Mouse (Mus musculus) kidney, embryonic 14.5 days (tissue): Measurements from ENCODE around the gene Rnh1. TPM values are rescaled to one million over a fixed set of nuclear protein-coding genes. Genes with fewer than 3 reads are reported as not detected.

Source experiments
- ATAC-seq: fragments of 200-750 bp; cut with Nextera tagmentation; 2 replicates; pipeline ENCODE4 v1.8.0; 2017; ENCODE audit warnings: moderate number of reproducible peaks, mild to moderate bottlenecking, moderate TSS enrichment, moderate library complexity; ENCODE audit not compliant: low FRiP score, low TSS enrichment
- H3K27ac ChIP-seq: fragments of 300-500 bp; sonication (generic); 2 replicates; pipeline ENCODE4 v1.5.1; 2014; ENCODE audit warnings: low read depth, mild to moderate bottlenecking, low read length, moderate library complexity, mixed read lengths
- H3K27me3 ChIP-seq: fragments of 300-500 bp; sonication (generic); 2 replicates; pipeline ENCODE4 v1.6.1; 2014; ENCODE audit warnings: mild to moderate bottlenecking, low read length; ENCODE audit not compliant: control insufficient read depth, insufficient read depth
- H3K36me3 ChIP-seq: fragments of 300-500 bp; sonication (generic); 2 replicates; pipeline ENCODE4 v1.6.1; 2014; ENCODE audit warnings: low read length, mixed read lengths; ENCODE audit not compliant: control insufficient read depth, insufficient read depth
- H3K4me1 ChIP-seq: fragments of 300-500 bp; sonication (generic); 2 replicates; pipeline ENCODE4 v1.6.1; 2014; ENCODE audit warnings: low read length, mixed read lengths; ENCODE audit not compliant: control insufficient read depth, insufficient read depth
- H3K4me2 ChIP-seq: fragments of 300-500 bp; sonication (generic); replicated peaks from 2 replicates; pipeline ENCODE4 v1.6.1; 2014; ENCODE audit warnings: low read depth, mild to moderate bottlenecking, low read length
- H3K4me3 ChIP-seq: fragments of 300-500 bp; sonication (generic); 2 replicates; pipeline ENCODE4 v1.5.1; 2014; ENCODE audit warnings: mild to moderate bottlenecking, low read length
- H3K9ac ChIP-seq: fragments of 300-500 bp; sonication (generic); 2 replicates; pipeline ENCODE4 v1.6.1; 2014; ENCODE audit warnings: low read depth, mild to moderate bottlenecking, low read length, moderate library complexity
- H3K9me3 ChIP-seq: fragments of 300-500 bp; sonication (generic); 2 replicates; pipeline ENCODE4 v1.6.1; 2016; ENCODE audit warnings: low read length; ENCODE audit not compliant: control insufficient read depth
- WGBS: fragments of 180-500 bp; shearing (Covaris S2); extraction: QIAGEN DNeasy Blood & Tissue Kit; methylation state at CpG from one replicate; pipeline ENCODE4 v1.1.7; 2014; 5-methylcytosine and 5-hydroxymethylcytosine counted together
- polyA plus RNA-seq: library from polyadenylated mRNA; unstranded; fragments of >200 nt; fragmentation: Nextera tagmentation; extraction: Ambion mirVana; gene quantifications from 2 replicates; pipeline ENCODE4 v1.2.1, GENCODE M21; 2014

Rnh1 gene
- polyA plus RNA-seq, 1 experiment from 2014 or later, result 122 TPM

DNA sequence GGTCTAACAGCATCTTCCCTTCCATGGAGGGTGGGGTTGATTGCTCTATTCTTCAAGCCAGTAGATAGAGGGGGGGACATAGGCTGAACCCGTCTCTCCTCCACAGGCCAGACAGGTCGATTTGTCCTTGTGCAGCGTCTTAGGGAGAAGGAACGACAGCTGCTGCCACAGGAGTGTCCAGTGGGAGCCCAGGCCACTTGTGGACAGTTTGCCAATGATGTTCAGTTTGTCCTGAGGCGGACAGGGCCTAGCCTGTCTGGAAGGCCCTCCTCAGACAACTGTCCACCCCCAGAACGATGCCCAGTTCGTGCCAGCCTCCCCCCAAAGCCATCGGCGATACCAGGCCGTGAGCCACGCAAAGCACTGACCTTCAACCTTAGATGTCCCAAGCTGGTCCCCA lies 44.2 kb upstream of the Rnh1 start:
- peak overlapping the region; percentile 73 for H3K4me2 ChIP-seq
- peak overlapping the region; percentile 63 for H3K4me3 ChIP-seq
- ATAC-seq, result no peak
- peaks cover 12% of the 10 kb centered on the region; the same call in 1 of the 2 replicates for H3K36me3 ChIP-seq
- H3K4me1 ChIP-seq, result peaks cover 32% of the 10 kb centered on the region
- H3K27ac ChIP-seq, result no peak overlapping the region
- 84% methylated on average over 11 of the region's 11 CpGs for WGBS
- H3K9ac ChIP-seq, result peak overlapping the region; percentile 67; the same call in 1 of the 2 replicates
- no peaks in the 10 kb centered on the region for H3K9me3 ChIP-seq
- no peaks in the 10 kb centered on the region for H3K27me3 ChIP-seq

DNA sequence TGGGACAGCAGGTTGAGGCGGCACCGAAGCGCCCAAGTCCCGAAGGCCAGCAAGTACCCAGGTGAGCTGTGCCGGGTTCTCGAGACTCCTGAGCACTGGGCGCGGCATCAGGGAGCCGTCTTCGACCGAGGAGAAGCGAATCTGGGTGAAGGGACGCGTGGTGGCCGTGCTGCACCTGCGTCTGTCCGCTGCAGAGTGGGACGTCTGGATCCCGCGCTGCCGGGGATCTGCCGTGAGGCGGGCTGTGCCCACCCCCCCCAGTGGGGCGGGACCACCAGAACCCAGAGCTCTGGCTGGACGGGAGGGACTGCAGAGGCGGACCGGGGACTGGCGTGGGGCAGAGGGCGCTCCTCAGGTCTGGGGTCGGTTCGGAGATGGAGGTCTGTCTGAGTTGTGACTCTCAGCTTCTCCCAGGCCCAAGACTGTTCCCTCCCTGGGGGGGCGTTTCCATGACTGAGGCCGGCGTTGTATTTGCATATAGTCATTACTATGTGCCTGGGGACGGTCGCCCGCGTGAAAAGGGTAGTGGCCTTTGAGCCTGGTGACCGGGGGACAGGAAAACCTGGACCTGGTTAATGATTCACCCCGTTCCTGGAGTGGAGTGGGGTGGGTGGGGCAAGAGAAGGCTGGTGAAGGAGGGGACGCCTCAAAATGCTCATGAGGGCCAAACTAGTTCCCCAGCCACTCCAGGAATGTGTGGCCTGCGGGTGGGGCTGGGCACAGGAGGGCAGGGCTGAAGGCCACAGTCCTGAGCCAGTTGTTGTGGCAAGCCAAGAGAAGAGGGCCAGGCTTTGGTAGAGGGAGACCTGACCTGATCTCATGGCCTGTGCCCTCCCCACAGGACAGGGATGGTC lies 43.5 kb upstream of the Rnh1 start:
- ATAC-seq, result peak; percentile 69
- Histone ChIP-seq H3K9ac (peak overlapping the region; percentile 67), H3K36me3 (peaks cover 12% of the 10 kb centered on the region; the same call in 1 of the 2 replicates), H3K27me3 (no peaks in the 10 kb centered on the region), H3K4me1 (peaks cover 29% of the 10 kb centered on the region), H3K27ac (peak overlapping the region; percentile 87), H3K9me3 (no peaks in the 10 kb centered on the region), H3K4me3 (peak overlapping the region; percentile 63), H3K4me2 (peak overlapping the region; percentile 73)
- WGBS, result 2% methylated on average over 42 of the region's 42 CpGs

- Histone ChIP-seq H3K9ac (peak within 1 kb of the TSS; percentile 67), H3K27me3 (no peaks in the 10 kb centered on the region), H3K36me3 (peaks cover 12% of the 10 kb centered on the region; the same call in 1 of the 2 replicates), H3K4me1 (peaks cover 23% of the 10 kb centered on the region), H3K9me3 (no peaks in the 10 kb centered on the region), H3K4me3 (peak within 1 kb of the TSS; percentile 63), H3K27ac (peak within 1 kb of the TSS; percentile 98), H3K4me2 (peak within 1 kb of the TSS; percentile 73)
- peak; percentile 95 for ATAC-seq
- WGBS, result 1% methylated on average over 41 of the region's 41 CpGs
Observed at GRCm38 (mm10) chr7:141215101-141215879, 42.6 kb upstream of the Rnh1 start, which contains the start of gene Rassf7. Gene Rassf7 (plus strand): TSS chr7:141215860.

GRCm38 (mm10) chr7:141214310-141214709 lies 41.7 kb upstream of the Rnh1 start:
- 70% methylated on average over 3 of the region's 3 CpGs for WGBS
- Histone ChIP-seq H3K4me2 (peak overlapping the region; percentile 10; the same call in 1 of the 2 replicates), H3K9ac (no peak overlapping the region), H3K27me3 (no peaks in the 10 kb centered on the region), H3K4me3 (no peak overlapping the region), H3K27ac (peak overlapping the region; percentile 98; the same call in 1 of the 2 replicates), H3K9me3 (no peaks in the 10 kb centered on the region), H3K4me1 (peaks cover 23% of the 10 kb centered on the region), H3K36me3 (peaks cover 12% of the 10 kb centered on the region; the same call in 1 of the 2 replicates)
- ATAC-seq, result no peak

- H3K4me1 ChIP-seq, result peaks cover 23% of the 10 kb centered on the region
- no peak for ATAC-seq
- H3K9me3 ChIP-seq, result no peaks in the 10 kb centered on the region
- H3K27ac ChIP-seq, result peak within 1 kb of the TSS; percentile 98
- peak within 1 kb of the TSS; percentile 73 for H3K4me2 ChIP-seq
- H3K27me3 ChIP-seq, result no peaks in the 10 kb centered on the region
- peak within 1 kb of the TSS; percentile 57 for H3K9ac ChIP-seq
- WGBS, result 92% methylated on average over 11 of the region's 11 CpGs
- H3K4me3 ChIP-seq, result peak within 1 kb of the TSS; percentile 63
- H3K36me3 ChIP-seq, result peaks cover 12% of the 10 kb centered on the region; the same call in 1 of the 2 replicates
Observed at GRCm38 (mm10) chr7:141213605-141214235, 41.1 kb upstream of the Rnh1 start, which contains the start of gene Lmntd2. Gene Lmntd2 (minus strand): TSS chr7:141214080.

DNA sequence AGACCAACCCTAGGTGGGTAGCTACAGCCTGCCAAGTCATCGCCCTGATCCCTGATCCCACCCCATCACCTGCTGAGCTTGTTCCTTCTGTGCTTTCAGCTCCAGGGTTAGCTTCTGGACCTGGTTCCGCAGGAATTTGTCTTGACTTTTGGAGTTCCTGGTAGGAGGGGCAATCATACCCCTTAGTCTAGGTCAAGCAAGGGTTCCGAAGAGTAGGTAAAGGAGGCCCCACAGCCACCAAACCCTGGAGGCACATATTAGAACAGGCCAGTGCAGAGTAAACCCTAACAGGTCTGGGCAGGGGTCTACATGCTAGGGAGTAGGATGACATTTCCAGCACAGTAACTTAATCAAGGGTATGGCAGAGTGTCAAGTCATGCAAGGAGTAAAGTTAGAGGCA lies 40.5 kb upstream of the Rnh1 start:
- no peaks in the 10 kb centered on the region for H3K27me3 ChIP-seq
- peaks cover 23% of the 10 kb centered on the region for H3K4me1 ChIP-seq
- H3K4me3 ChIP-seq, result no peak overlapping the region
- no peak for ATAC-seq
- no peak overlapping the region for H3K9ac ChIP-seq
- no peak overlapping the region for H3K4me2 ChIP-seq
- peaks cover 6% of the 10 kb centered on the region; the same call in 1 of the 2 replicates for H3K36me3 ChIP-seq
- 80% methylated on average over 3 of the region's 3 CpGs for WGBS
- no peak overlapping the region for H3K27ac ChIP-seq
- no peaks in the 10 kb centered on the region for H3K9me3 ChIP-seq

GRCm38 (mm10) chr7:141210606-141211131 lies 38.0 kb upstream of the Rnh1 start:
- Histone ChIP-seq H3K4me3 (no peak overlapping the region), H3K4me2 (no peak overlapping the region), H3K36me3 (no peaks in the 10 kb centered on the region), H3K9me3 (no peaks in the 10 kb centered on the region), H3K27me3 (no peaks in the 10 kb centered on the region), H3K27ac (no peak overlapping the region), H3K4me1 (0 out of 2 replicates have a peak, but pooled peaks cover 11% of the 10 kb centered on the region), H3K9ac (no peak overlapping the region)
- WGBS, result 85% methylated on average over 14 of the region's 14 CpGs
- no peak for ATAC-seq

GRCm38 (mm10) chr7:141210137-141210536 lies 37.5 kb upstream of the Rnh1 start:
- no peak overlapping the region for H3K27ac ChIP-seq
- no peak overlapping the region for H3K4me3 ChIP-seq
- H3K4me2 ChIP-seq, result no peak overlapping the region
- no peaks in the 10 kb centered on the region for H3K36me3 ChIP-seq
- no peak overlapping the region for H3K9ac ChIP-seq
- ATAC-seq, result no peak
- H3K27me3 ChIP-seq, result no peaks in the 10 kb centered on the region
- 0 out of 2 replicates have a peak, but pooled peaks cover 11% of the 10 kb centered on the region for H3K4me1 ChIP-seq
- H3K9me3 ChIP-seq, result no peaks in the 10 kb centered on the region
- 72% methylated on average over 12 of the region's 12 CpGs for WGBS
